Mouse (Mus musculus) bone marrow macrophage, adult 2 months (primary cell): ENCODE data around the gene Eml3.

Experiments used
- CTCF ChIP-seq: IDR thresholded peaks from 2 replicates; pipeline ENCODE4 v1.5.1; 2012; ENCODE audit warnings: low read depth, mild to moderate bottlenecking, low read length, moderate library complexity
- POLR2A ChIP-seq: IDR thresholded peaks from 2 replicates; pipeline ENCODE4 v1.6.1; 2012; ENCODE audit warnings: mild to moderate bottlenecking, low read depth, low read length, borderline replicate concordance

- TF ChIP-seq POLR2A (no peak), CTCF (no peak)
Observed at GRCm38 (mm10) chr19:8881034-8881392, 48.3 kb upstream of the Eml3 start.
